ENCODE assay signal across 7 mouse cellular contexts in the genomic region with DNA sequence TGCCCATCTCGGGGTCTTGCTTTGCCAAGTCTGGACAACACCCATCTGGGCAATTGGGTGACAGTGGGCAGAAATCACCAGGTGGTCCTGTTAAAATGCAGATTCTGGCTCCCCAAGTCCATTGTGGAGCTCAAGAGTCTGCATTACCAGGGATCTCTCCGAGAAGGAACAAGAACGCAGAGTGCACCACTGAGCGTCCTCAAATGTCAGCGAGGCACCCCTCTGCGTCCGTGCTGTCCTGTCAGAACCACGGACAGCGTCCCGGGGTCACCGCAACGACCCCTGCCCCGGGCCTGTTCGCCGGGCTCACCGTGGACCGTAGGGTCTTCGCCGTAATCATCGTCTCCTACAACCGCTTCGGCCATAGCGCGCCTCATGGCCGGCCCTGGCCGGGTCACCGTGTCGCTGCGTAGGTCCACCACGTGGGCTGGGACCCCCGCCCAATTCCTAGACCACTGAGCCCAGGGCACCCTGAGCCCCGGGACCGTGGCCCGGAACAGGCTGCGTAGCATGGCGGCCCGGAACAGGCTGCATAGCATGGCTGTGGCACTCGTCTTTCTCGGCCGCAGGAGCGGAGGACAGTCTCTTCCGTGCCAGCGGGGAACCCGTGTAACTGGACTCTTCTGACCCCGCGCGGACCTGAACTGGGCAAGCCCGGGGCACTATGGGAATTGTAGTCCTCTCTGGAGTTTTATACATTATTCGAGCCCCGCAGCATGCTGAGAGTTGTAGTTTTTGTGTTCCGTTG. TPM values are rescaled to one million over a fixed set of nuclear protein-coding genes. Genes with fewer than 3 reads are reported as not detected.
DNase-seq lines count a peak whose midpoint lies in the region; ATAC-seq and TF ChIP-seq lines count a peak whose summit lies in the region.

A gene (minus strand): TSS at position 621 of the 748 bp plus-strand sequence.

- H3K4me3 ChIP-seq in intestine, postnatal 0 days (ENCODE audit: low read depth, low read length): peak within 1 kb of the TSS; percentile 70
- peak within 1 kb of the TSS; percentile 97 for H3K4me3 ChIP-seq in small intestine, adult 2 months (ENCODE audit: low read depth, low read length)

- peak within 1 kb of the TSS; percentile 98 for H3K4me2 ChIP-seq in intestine, postnatal 0 days (replicated peaks; ENCODE audit: low read depth)

- intact Hi-C loops in left cerebral cortex, postnatal 25 days (cut with DNase I): loop anchor here (2.0 to 5.0 kb wide), 2 partner anchors 96 to 349 kb away; no protein-coding TSS in a partner anchor

- peak within 1 kb of the TSS; percentile 74 for H3K9ac ChIP-seq in intestine, postnatal 0 days (ENCODE audit: low read depth, low read length)

- H3K36me3 ChIP-seq in intestine, postnatal 0 days (ENCODE audit: control insufficient read depth, insufficient read depth): peaks cover 4% of the 10 kb centered on the region; the same call in 1 of the 2 replicates
- H3K36me3 ChIP-seq in small intestine, adult 2 months (ENCODE audit: control insufficient read depth, insufficient read depth, low read length): peaks cover under 1% of the 10 kb centered on the region; the same call in 1 of the 2 replicates

- TF ChIP-seq CTCF in intestine, postnatal 0 days (IDR thresholded peaks at IDR 0.05; ENCODE audit: low read depth): no peak
- TF ChIP-seq CTCF in small intestine, adult 2 months (IDR thresholded peaks at IDR 0.05; ENCODE audit: extremely low read depth, insufficient read length, insufficient replicate concordance, low read depth, low read length): no peak

- peak; percentile 62 for ATAC-seq in granulocyte monocyte progenitor cell, adult 5-6 weeks (replicated peaks; ENCODE audit: poor library complexity, severe bottlenecking)
- ATAC-seq in intestine, postnatal 0 days: peak; percentile 44
- ATAC-seq in megakaryocyte progenitor cell, adult 5-6 weeks (replicated peaks; ENCODE audit: poor library complexity): peak; percentile 30

- peak; percentile 79 for TF ChIP-seq POLR2A in small intestine, adult 2 months (IDR thresholded peaks at IDR 0.05; ENCODE audit: low read depth, low read length)

- H3K4me1 ChIP-seq in intestine, postnatal 0 days (replicated peaks; ENCODE audit: control insufficient read depth, insufficient read depth, low read length): peaks cover 5% of the 10 kb centered on the region; the same call in 1 of the 2 replicates
- peaks cover 21% of the 10 kb centered on the region for H3K4me1 ChIP-seq in small intestine, adult 2 months (ENCODE audit: control insufficient read depth, insufficient read depth, insufficient read length, low read length)

- 2% methylated on average over 51 of the region's 51 CpGs for WGBS in intestine, postnatal 0 days
- WGBS in small intestine, adult 2 months: 1% methylated on average over 51 of the region's 51 CpGs

- DNase-seq in adrenal gland, postnatal 14 days: peak; percentile 93
- DNase-seq in embryo, embryonic 11 days: peak; percentile 95
- peak; percentile 82 to 86 for DNase-seq in left cerebral cortex, postnatal 25 days (ENCODE audit: low spot score in 2 of 2)

- peak within 1 kb of the TSS; percentile 87 for H3K27ac ChIP-seq in intestine, postnatal 0 days (ENCODE audit: low read depth, low read length)
- peak within 1 kb of the TSS; percentile 85 for H3K27ac ChIP-seq in small intestine, adult 2 months (ENCODE audit: insufficient read depth, low read depth, low read length)

- no peaks in the 10 kb centered on the region for H3K27me3 ChIP-seq in intestine, postnatal 0 days (replicated peaks; ENCODE audit: control insufficient read depth, insufficient read depth, low read length)
- no peaks in the 10 kb centered on the region for H3K27me3 ChIP-seq in small intestine, adult 2 months (ENCODE audit: control insufficient read depth, insufficient read depth, low read length)

- H3K9me3 ChIP-seq in intestine, postnatal 0 days (ENCODE audit: control insufficient read depth): no peaks in the 10 kb centered on the region

RNA-seq across cellular contexts. Expression of the gene that starts here (rescaled TPM):
- 11.5 and 12.3 TPM in 2 replicates for total RNA-seq in adrenal gland, postnatal 14 days (2021)
- 1.2 and 6.5 TPM in 2 replicates for total RNA-seq in granulocyte monocyte progenitor cell, adult 5-6 weeks (2014; fragmentation: Nextera tagmentation)
- total RNA-seq in granulocyte monocyte progenitor cell, adult 5-6 weeks (2017): 0.10 and 2.9 TPM in 2 replicates
- polyA plus RNA-seq in intestine, postnatal 0 days (2015; fragmentation: Nextera tagmentation; extraction: Ambion mirVana): 15.8 and 16.4 TPM in 2 replicates
- 1 to 10 TPM; 3.8 to 4.0 TPM for total RNA-seq in left cerebral cortex, postnatal 25 days (2021)
- total RNA-seq in megakaryocyte progenitor cell, adult 5-6 weeks (2015): 2.9 and 4.1 TPM in 2 replicates
- total RNA-seq in megakaryocyte progenitor cell, adult 5-6 weeks (2017): 3.1 and 4.6 TPM in 2 replicates
- 25.8 and 27.7 TPM in 2 replicates for polyA plus RNA-seq in small intestine, adult 2 months (2012; rRNA removed)

Comparison
In these comparisons a context has a peak if more than half of its experiments do, and no peak if none do; other contexts are left out.
1. Peak in every context shown above with its lines: DNase-seq, ATAC-seq, H3K4me3 ChIP-seq and H3K27ac ChIP-seq.